Mouse (Mus musculus) liver, embryonic 14.5 days (tissue): ENCODE measurements at regions not wholly inside any gene's neighbourhood (a gene's known extent, or its start where the extent isn't known, plus 50 kb on each side); places are given as distances from the start of the nearest gene placed in this dataset.

Source experiments
- ATAC-seq: fragments of 200-750 bp; cut with Nextera tagmentation; 2 replicates; pipeline ENCODE4 v1.8.0; 2017; ENCODE audit warnings: moderate number of reproducible peaks, mild to moderate bottlenecking, moderate library complexity; ENCODE audit not compliant: insufficient read depth
- DNase-seq, 3 experiments: peaks; one replicate each; pipeline ENCODE4 v3.0.0-alpha.2; 2012 to 2013; ENCODE audit warnings: low read depth in 3 of 3, low spot score in 3 of 3
- H3K27ac ChIP-seq: fragments of 300-500 bp; sonication (generic); 2 replicates; pipeline ENCODE4 v1.5.1; 2014; ENCODE audit warnings: moderate library complexity, mild to moderate bottlenecking, control low read depth, inconsistent platforms
- H3K27me3 ChIP-seq: fragments of 300-500 bp; sonication (generic); 2 replicates; pipeline ENCODE4 v1.6.1; 2014; ENCODE audit warnings: mild to moderate bottlenecking, low read length, moderate library complexity; ENCODE audit not compliant: control insufficient read depth, insufficient read depth
- H3K36me3 ChIP-seq: fragments of 300-500 bp; sonication (generic); replicated peaks from 2 replicates; pipeline ENCODE4 v1.6.1; 2014; ENCODE audit warnings: low read depth; ENCODE audit not compliant: control insufficient read depth, insufficient read depth
- H3K4me1 ChIP-seq, 2 experiments: fragments of 200-500 bp in 1 of 2; fragments of 300-500 bp in 1 of 2; sonication (generic) in 1 of 2; replicated peaks; 2 replicates each; pipeline ENCODE4 v1.6.1; 2012 to 2014; ENCODE audit warnings: antibody characterized with exemption in 1 of 2, inconsistent platforms in 1 of 2, low read length in 1 of 2; ENCODE audit not compliant: control insufficient read depth in 2 of 2, insufficient read depth in 2 of 2
- H3K4me2 ChIP-seq: fragments of 300-500 bp; sonication (generic); 2 replicates; pipeline ENCODE4 v1.6.1; 2014; ENCODE audit warnings: low read depth, mild to moderate bottlenecking, control low read depth, moderate library complexity
- H3K4me3 ChIP-seq, 2 experiments: fragments of 200-500 bp in 1 of 2; fragments of 300-500 bp in 1 of 2; sonication (generic) in 1 of 2; 2 replicates each; pipeline ENCODE4 v1.5.1; 2012 to 2014; ENCODE audit warnings: low read depth in 2 of 2, low read length in 2 of 2, mild to moderate bottlenecking in 2 of 2, control low read depth in 1 of 2, inconsistent platforms in 1 of 2, moderate library complexity in 1 of 2; ENCODE audit not compliant: insufficient read depth in 1 of 2
- H3K9ac ChIP-seq: fragments of 300-500 bp; sonication (generic); replicated peaks from 2 replicates; pipeline ENCODE4 v1.6.1; 2014; ENCODE audit warnings: mild to moderate bottlenecking, control low read depth, moderate library complexity
- H3K9me3 ChIP-seq: fragments of 300-500 bp; sonication (generic); 2 replicates; pipeline ENCODE4 v1.6.1; 2016; ENCODE audit warnings: low read length, mixed read lengths; ENCODE audit not compliant: control insufficient read depth
- CTCF ChIP-seq: IDR thresholded peaks from 2 replicates; pipeline ENCODE4 v1.5.1; 2016; ENCODE audit warnings: antibody characterized with exemption, low read depth, control low read depth
- EP300 ChIP-seq: IDR thresholded peaks from 2 replicates; pipeline ENCODE4 v1.6.1; 2016; ENCODE audit warnings: antibody characterized with exemption, low read depth
- WGBS: fragments of 180-500 bp; shearing (Covaris S2); extraction: QIAGEN DNeasy Blood & Tissue Kit; methylation state at CpG from one replicate; pipeline ENCODE4 v1.1.7; 2014; ENCODE audit not compliant: insufficient replicate concordance; 5-methylcytosine and 5-hydroxymethylcytosine counted together

GRCm38 (mm10) chr1:42006235-42006634 lies 689.3 kb upstream of the Pou3f3 start:
- 65% methylated on average over 6 of the region's 6 CpGs for WGBS
- H3K9me3 ChIP-seq, result no peaks in the 10 kb centered on the region
- H3K4me3 ChIP-seq, result no peak overlapping the region
- no peak overlapping the region for H3K27ac ChIP-seq
- no peak overlapping the region for H3K9ac ChIP-seq
- H3K27me3 ChIP-seq, result no peaks in the 10 kb centered on the region
- H3K4me1 ChIP-seq, result no peaks in the 10 kb centered on the region
- H3K36me3 ChIP-seq, result no peaks in the 10 kb centered on the region
- no peak overlapping the region for H3K4me2 ChIP-seq
- ATAC-seq, result no peak
- TF ChIP-seq EP300 (no peak), CTCF (no peak)
- no peak for DNase-seq

GRCm38 (mm10) chr1:42008046-42008445 lies 687.5 kb upstream of the Pou3f3 start:
- 76% methylated on average over 3 of the region's 3 CpGs for WGBS
- no peaks in the 10 kb centered on the region for H3K4me1 ChIP-seq
- no peak overlapping the region for H3K4me3 ChIP-seq
- no peak for TF ChIP-seq EP300
- TF ChIP-seq CTCF, result no peak
- no peak overlapping the region for H3K27ac ChIP-seq
- no peak overlapping the region for H3K9ac ChIP-seq
- no peak overlapping the region for H3K4me2 ChIP-seq
- ATAC-seq, result no peak
- no peaks in the 10 kb centered on the region for H3K27me3 ChIP-seq
- no peak for DNase-seq
- H3K36me3 ChIP-seq, result no peaks in the 10 kb centered on the region
- H3K9me3 ChIP-seq, result no peaks in the 10 kb centered on the region

- Histone ChIP-seq H3K27me3 (no peaks in the 10 kb centered on the region), H3K9ac (no peak overlapping the region), H3K9me3 (no peaks in the 10 kb centered on the region), H3K27ac (no peak overlapping the region), H3K36me3 (no peaks in the 10 kb centered on the region), H3K4me1 (no peaks in the 10 kb centered on the region), H3K4me3 (no peak overlapping the region), H3K4me2 (no peak overlapping the region)
- 60% methylated on average over 3 of the region's 3 CpGs for WGBS
- TF ChIP-seq EP300, result no peak
- no peak for TF ChIP-seq CTCF
- ATAC-seq, result no peak
- DNase-seq, result no peak
These were observed 682.7 kb upstream of the Pou3f3 start for GRCm38 (mm10) chr1:42012911-42013310.

- ATAC-seq, result no peak
- H3K27ac ChIP-seq, result no peak overlapping the region
- no peaks in the 10 kb centered on the region for H3K27me3 ChIP-seq
- no peaks in the 10 kb centered on the region for H3K4me1 ChIP-seq
- 48% methylated on average over 2 of the region's 2 CpGs for WGBS
- no peaks in the 10 kb centered on the region for H3K36me3 ChIP-seq
- H3K4me3 ChIP-seq, result no peak overlapping the region
- no peak for TF ChIP-seq CTCF
- no peak for TF ChIP-seq EP300
- no peaks in the 10 kb centered on the region for H3K9me3 ChIP-seq
- H3K4me2 ChIP-seq, result no peak overlapping the region
- H3K9ac ChIP-seq, result no peak overlapping the region
- DNase-seq, result no peak
These were observed 676.6 kb upstream of the Pou3f3 start for GRCm38 (mm10) chr1:42018966-42019365.

GRCm38 (mm10) chr1:42025781-42026180 lies 669.8 kb upstream of the Pou3f3 start:
- no peak overlapping the region for H3K4me2 ChIP-seq
- H3K4me3 ChIP-seq, result no peak overlapping the region
- H3K36me3 ChIP-seq, result no peaks in the 10 kb centered on the region
- DNase-seq (no peak), ATAC-seq (no peak)
- no peaks in the 10 kb centered on the region for H3K4me1 ChIP-seq
- H3K27ac ChIP-seq, result no peak overlapping the region
- H3K27me3 ChIP-seq, result no peaks in the 10 kb centered on the region
- H3K9ac ChIP-seq, result no peak overlapping the region
- H3K9me3 ChIP-seq, result no peaks in the 10 kb centered on the region
- 64% methylated on average over 6 of the region's 6 CpGs for WGBS
- TF ChIP-seq EP300 (no peak), CTCF (no peak)
